23 mouse cellular contexts compared by ENCODE assay signal in the genomic region with DNA sequence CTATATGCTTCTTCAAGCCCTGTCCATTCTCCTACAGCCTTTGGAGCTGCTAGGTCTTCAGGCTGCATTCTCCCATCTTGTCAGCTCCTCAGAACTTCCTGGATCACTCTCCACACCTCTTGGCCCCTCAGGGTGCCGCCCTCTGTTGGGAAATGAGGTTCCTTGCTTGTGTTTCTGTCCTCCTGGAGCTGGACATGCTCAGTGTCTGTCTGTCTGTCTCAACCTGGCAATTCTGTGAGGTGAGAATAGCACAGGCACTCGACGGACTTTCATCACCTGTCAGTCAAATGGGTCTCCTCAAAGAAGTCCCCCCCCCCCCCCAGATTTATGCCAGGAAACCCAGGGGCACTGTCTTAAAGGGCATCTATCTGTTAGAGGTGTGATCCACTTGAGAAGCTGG. TPM values are rescaled to one million over a fixed set of nuclear protein-coding genes. Genes with fewer than 3 reads are reported as not detected.
DNase-seq lines count a peak whose midpoint lies in the region; ATAC-seq and TF ChIP-seq lines count a peak whose summit lies in the region.
"Had no signal": no experiment of that assay in that cellular context is flagged by ENCODE, and none has a peak within 500 bp of the region (broad histone marks: within the 10 kb centered on the region; RNA-seq: fewer than 3 reads in every experiment).

No protein-coding gene starts in this region.

- H3K4me1 ChIP-seq in kidney, embryonic 14.5 days (ENCODE audit: control insufficient read depth, insufficient read depth, low read length), result peaks cover 67% of the 10 kb centered on the region
- peaks cover 17% of the 10 kb centered on the region for H3K4me1 ChIP-seq in liver, postnatal 0 days (ENCODE audit: insufficient read depth)
- peaks cover 15% of the 10 kb centered on the region for H3K4me1 ChIP-seq in liver, embryonic 11.5 days (replicated peaks; ENCODE audit: control insufficient read depth, insufficient read depth, low read length)
- H3K4me1 ChIP-seq in stomach, embryonic 15.5 days, result peaks cover 43% of the 10 kb centered on the region
- H3K4me1 ChIP-seq in stomach, postnatal 0 days (replicated peaks; ENCODE audit: control insufficient read depth, insufficient read depth), result peaks cover 11% of the 10 kb centered on the region; the same call in 1 of the 2 replicates

- no peak overlapping the region for H3K4me3 ChIP-seq in kidney, embryonic 14.5 days (ENCODE audit: low read length)
- no peak overlapping the region for H3K4me3 ChIP-seq in liver, postnatal 0 days (ENCODE audit: low read depth, low read length)
- no peak overlapping the region for H3K4me3 ChIP-seq in liver, embryonic 11.5 days (ENCODE audit: low read depth, low read length)
- H3K4me3 ChIP-seq in stomach, embryonic 15.5 days (replicated peaks), result no peak overlapping the region
- no peak overlapping the region for H3K4me3 ChIP-seq in stomach, postnatal 0 days (ENCODE audit: low read depth, low read length)
- H3K4me3 ChIP-seq: embryonic facial prominence, embryonic 13.5 days; erythroblast, embryonic 14.5 days; forebrain, embryonic 12.5 days; heart, adult 2 months; hindbrain, embryonic 12.5 days; neural tube, embryonic 15.5 days had no signal

- no peak for DNase-seq in kidney, adult 18-20 months
- no peak for DNase-seq in liver, postnatal 0 days
- no peak for DNase-seq in liver, embryonic 11.5 days (ENCODE audit: low spot score)
- no peak for DNase-seq in stomach, postnatal 0 days (ENCODE audit: low spot score)
- no peak for DNase-seq in left cerebral cortex, postnatal 36 days (ENCODE audit: low spot score in 2 of 2)
- DNase-seq: adrenal gland, postnatal 14 days; cerebellum, adult 2 months; cerebellum, postnatal 36 days; embryo, embryonic 11 days; gastrocnemius, postnatal 25 days; heart, adult 2 months; right cerebral cortex, adult 18-20 months; right cerebral cortex, postnatal 4 days had no signal

- H3K4me2 ChIP-seq in kidney, embryonic 14.5 days (replicated peaks; ENCODE audit: low read depth, low read length), result peak overlapping the region; percentile 15; the same call in 1 of the 2 replicates
- H3K4me2 ChIP-seq in liver, postnatal 0 days (ENCODE audit: low read depth, low read length), result peak overlapping the region; percentile 40; the same call in 1 of the 2 replicates
- H3K4me2 ChIP-seq in liver, embryonic 11.5 days, result no peak overlapping the region
- H3K4me2 ChIP-seq in stomach, embryonic 15.5 days, result no peak overlapping the region
- H3K4me2 ChIP-seq in stomach, postnatal 0 days (replicated peaks; ENCODE audit: low read depth), result no peak overlapping the region
- H3K4me2 ChIP-seq: embryonic facial prominence, embryonic 13.5 days; forebrain, embryonic 12.5 days; hindbrain, embryonic 12.5 days; midbrain, embryonic 11.5 days; neural tube, embryonic 15.5 days had no signal

- no peak overlapping the region for H3K9ac ChIP-seq in kidney, embryonic 14.5 days (ENCODE audit: low read depth, low read length)
- H3K9ac ChIP-seq in liver, postnatal 0 days (replicated peaks), result no peak overlapping the region
- no peak overlapping the region for H3K9ac ChIP-seq in liver, embryonic 11.5 days (ENCODE audit: low read depth, low read length)
- no peak overlapping the region for H3K9ac ChIP-seq in stomach, embryonic 15.5 days
- no peak overlapping the region for H3K9ac ChIP-seq in stomach, postnatal 0 days (ENCODE audit: low read length)
- H3K9ac ChIP-seq: embryonic facial prominence, embryonic 13.5 days; forebrain, embryonic 12.5 days; hindbrain, embryonic 12.5 days; liver, embryonic 14.5 days; neural tube, embryonic 15.5 days had no signal

- intact Hi-C loops in left cerebral cortex, postnatal 36 days (cut with DNase I), result no loop called here

- WGBS in kidney, embryonic 14.5 days, result 48% methylated on average over 3 of the region's 3 CpGs
- 62% methylated on average over 3 of the region's 3 CpGs for WGBS in liver, postnatal 0 days (ENCODE audit: insufficient replicate concordance)
- WGBS in liver, embryonic 11.5 days, result 78% methylated on average over 3 of the region's 3 CpGs
- WGBS in stomach, embryonic 15.5 days, result 69% methylated on average over 3 of the region's 3 CpGs
- WGBS in stomach, postnatal 0 days, result 77% methylated on average over 3 of the region's 3 CpGs

- TF ChIP-seq EP300 in liver, postnatal 0 days (IDR thresholded peaks at IDR 0.05; ENCODE audit: low read depth), result no peak
- TF ChIP-seq EP300 in stomach, postnatal 0 days (optimal IDR thresholded peaks at IDR 0.05), result no peak

- no peaks in the 10 kb centered on the region for H3K36me3 ChIP-seq in kidney, embryonic 14.5 days (ENCODE audit: control insufficient read depth, insufficient read depth, low read length)
- no peaks in the 10 kb centered on the region for H3K36me3 ChIP-seq in liver, postnatal 0 days (replicated peaks; ENCODE audit: insufficient read depth, low read length)
- H3K36me3 ChIP-seq in liver, embryonic 11.5 days (ENCODE audit: control insufficient read depth, insufficient read depth, low read length), result no peaks in the 10 kb centered on the region
- H3K36me3 ChIP-seq in stomach, embryonic 15.5 days, result no peaks in the 10 kb centered on the region
- H3K36me3 ChIP-seq in stomach, postnatal 0 days (ENCODE audit: control insufficient read depth, insufficient read depth, low read length), result no peaks in the 10 kb centered on the region
- H3K36me3 ChIP-seq: embryonic facial prominence, embryonic 13.5 days; forebrain, embryonic 12.5 days; hindbrain, embryonic 12.5 days; neural tube, embryonic 15.5 days had no signal

- H3K27me3 ChIP-seq in kidney, embryonic 14.5 days (ENCODE audit: control insufficient read depth, insufficient read depth, low read length), result no peaks in the 10 kb centered on the region
- H3K27me3 ChIP-seq in liver, postnatal 0 days (ENCODE audit: insufficient read depth, low read length), result no peaks in the 10 kb centered on the region
- H3K27me3 ChIP-seq in liver, embryonic 11.5 days (replicated peaks; ENCODE audit: control insufficient read depth, insufficient read depth, low read length), result no peaks in the 10 kb centered on the region
- H3K27me3 ChIP-seq in stomach, embryonic 15.5 days (replicated peaks), result no peaks in the 10 kb centered on the region
- no peaks in the 10 kb centered on the region for H3K27me3 ChIP-seq in stomach, postnatal 0 days (ENCODE audit: control insufficient read depth, insufficient read depth, low read length)
- H3K27me3 ChIP-seq: embryonic facial prominence, embryonic 13.5 days; forebrain, embryonic 12.5 days; hindbrain, embryonic 12.5 days; neural tube, embryonic 15.5 days had no signal

- no peaks in the 10 kb centered on the region for H3K9me3 ChIP-seq in kidney, embryonic 14.5 days (ENCODE audit: control insufficient read depth, low read length)
- no peaks in the 10 kb centered on the region for H3K9me3 ChIP-seq in liver, postnatal 0 days (ENCODE audit: low read length)
- H3K9me3 ChIP-seq in liver, embryonic 11.5 days (ENCODE audit: control insufficient read depth, low read length), result no peaks in the 10 kb centered on the region
- H3K9me3 ChIP-seq in stomach, embryonic 15.5 days, result no peaks in the 10 kb centered on the region
- H3K9me3 ChIP-seq in stomach, postnatal 0 days (ENCODE audit: control insufficient read depth, low read length), result no peaks in the 10 kb centered on the region
- H3K9me3 ChIP-seq: embryonic facial prominence, embryonic 13.5 days; forebrain, embryonic 12.5 days; hindbrain, embryonic 12.5 days; neural tube, embryonic 15.5 days had no signal

- ATAC-seq in kidney, embryonic 14.5 days (ENCODE audit: low FRiP score, low TSS enrichment), result no peak
- ATAC-seq in liver, postnatal 0 days, result no peak
- ATAC-seq in liver, embryonic 11.5 days (replicated peaks; ENCODE audit: low FRiP score), result no peak
- ATAC-seq in stomach, embryonic 15.5 days (ENCODE audit: insufficient read depth, low FRiP score, low read depth), result no peak
- no peak for ATAC-seq in stomach, postnatal 0 days (ENCODE audit: low FRiP score, low TSS enrichment)
- ATAC-seq: CD4-positive, CD25-positive, alpha-beta regulatory T cell, adult 4 months had no signal

- H3K27ac ChIP-seq in kidney, embryonic 14.5 days (ENCODE audit: low read depth, low read length), result peak overlapping the region; percentile 59; the same call in 1 of the 2 replicates
- no peak overlapping the region for H3K27ac ChIP-seq in liver, postnatal 0 days (ENCODE audit: low read depth)
- H3K27ac ChIP-seq in liver, embryonic 11.5 days (ENCODE audit: low read depth, low read length), result no peak overlapping the region
- 0 out of 2 replicates have a peak overlapping the region, but pooled peaks have one; percentile 4 for H3K27ac ChIP-seq in stomach, embryonic 15.5 days
- no peak overlapping the region for H3K27ac ChIP-seq in stomach, postnatal 0 days (replicated peaks)
- H3K27ac ChIP-seq: embryonic facial prominence, embryonic 13.5 days; heart, adult 2 months; hindbrain, embryonic 12.5 days; liver, embryonic 14.5 days; neural tube, embryonic 15.5 days had no signal

- no peak for TF ChIP-seq CTCF in liver, postnatal 0 days (IDR thresholded peaks at IDR 0.05; ENCODE audit: low read depth)
- no peak; the same call in 1 of the 2 replicates for TF ChIP-seq CTCF in stomach, postnatal 0 days (IDR thresholded peaks at IDR 0.05; ENCODE audit: low read depth)

RNA-seq across cellular contexts. Expression of a gene that starts 49.2 kb away (rescaled TPM):
- polyA plus RNA-seq in kidney, embryonic 14.5 days (2014; fragmentation: Nextera tagmentation; extraction: Ambion mirVana), result 19.7 and 25.9 TPM in 2 replicates
- polyA plus RNA-seq in liver, postnatal 0 days (2015; fragmentation: Nextera tagmentation; extraction: Ambion mirVana), result 0.97 and 1.6 TPM in 2 replicates
- 6.7 and 7.1 TPM in 2 replicates for polyA plus RNA-seq in liver, embryonic 11.5 days (2014; fragmentation: Nextera tagmentation; extraction: Ambion mirVana)
- 11.0 and 11.4 TPM in 2 replicates for polyA plus RNA-seq in stomach, embryonic 15.5 days (2015; fragmentation: Nextera tagmentation; extraction: Ambion mirVana)
- polyA plus RNA-seq in stomach, postnatal 0 days (2015; fragmentation: Nextera tagmentation; extraction: Ambion mirVana), result 4.8 and 5.0 TPM in 2 replicates
- total RNA-seq in left cerebral cortex, postnatal 36 days (2021), result 10 to 100 TPM; 37.5 to 37.8 TPM

Comparison
In these comparisons a context has a peak if more than half of its experiments do, and no peak if none do; other contexts are left out.
1. H3K27ac ChIP-seq: peak in kidney, embryonic 14.5 days (single experiment) and stomach, embryonic 15.5 days (single experiment); none in liver, postnatal 0 days (single experiment), liver, embryonic 11.5 days (single experiment) and stomach, postnatal 0 days (single experiment).
2. H3K4me2 ChIP-seq: peak in kidney, embryonic 14.5 days (single experiment) and liver, postnatal 0 days (single experiment); none in liver, embryonic 11.5 days (single experiment), stomach, embryonic 15.5 days (single experiment) and stomach, postnatal 0 days (single experiment).